Comparison of ENCODE assay signal across 24 mouse cellular contexts in genomic region chr9:66897851-66898250, GRCm38 (mm10). TPM values are rescaled to one million over a fixed set of nuclear protein-coding genes. Genes with fewer than 3 reads are reported as not detected.
DNase-seq lines count a peak whose midpoint lies in the region.
"Had no signal": no experiment of that assay in that cellular context is flagged by ENCODE, and none has a peak within 500 bp of the region (broad histone marks: within the 10 kb centered on the region; RNA-seq: fewer than 3 reads in every experiment).

No protein-coding gene starts in this region.

- H3K79me2 ChIP-seq in macrophage (ENCODE audit: inconsistent target): peaks cover 98% of the 10 kb centered on the region

- peak overlapping the region; percentile 36; the same call in 1 of the 2 replicates for H3K27ac ChIP-seq in limb, embryonic 10.5 days
- H3K27ac ChIP-seq in macrophage: peak overlapping the region; percentile 94; the same call in 1 of the 2 replicates
- H3K27ac ChIP-seq: embryonic facial prominence, embryonic 12.5 days; hindbrain, embryonic 14.5 days; layer of hippocampus, adult 2 months had no signal

- 77% methylated on average over 6 of the region's 6 CpGs for WGBS in limb, embryonic 10.5 days
- 53% methylated on average over 4 of the region's 6 CpGs for WGBS in macrophage (ENCODE audit: missing documents)

- H3K36me3 ChIP-seq in limb, embryonic 10.5 days: 0 out of 2 replicates have a peak, but pooled peaks cover 2% of the 10 kb centered on the region
- H3K36me3 ChIP-seq in macrophage (ENCODE audit: inconsistent target): peaks cover 17% of the 10 kb centered on the region
- H3K36me3 ChIP-seq: embryonic facial prominence, embryonic 12.5 days; heart, embryonic 12.5 days had no signal

- no peaks in the 10 kb centered on the region for H3K9me3 ChIP-seq in limb, embryonic 10.5 days (replicated peaks)
- H3K9me3 ChIP-seq: embryonic facial prominence, embryonic 12.5 days; heart, embryonic 12.5 days had no signal

- intact Hi-C loops in left cerebral cortex, postnatal 4 days (cut with DNase I): no loop called here

- peak; percentile 73 for DNase-seq in A20 (ENCODE audit: low read depth, low spot score)
- peak; percentile 64 for DNase-seq in T-cell, adult 2 months (ENCODE audit: low spot score)
- DNase-seq in limb, embryonic 10.5 days (ENCODE audit: low spot score): no peak
- DNase-seq in cerebellum, adult 11 months: no peak
- DNase-seq in adrenal gland, adult 18-20 months (ENCODE audit: low spot score in 2 of 2): no peak
- no peak for DNase-seq in cerebellum, postnatal 10 days
- DNase-seq in left cerebral cortex, postnatal 4 days: no peak
- DNase-seq: adrenal gland, postnatal 25 days; cerebellum, adult 18-20 months; forebrain, postnatal 0 days; heart, postnatal 14 days; kidney, adult 11 months; kidney, postnatal 10 days; layer of hippocampus, postnatal 36 days; lung, adult 18-20 months; lung, postnatal 14 days; retina, postnatal 1 day; thymus, adult 2 months had no signal

- H3K4me3 ChIP-seq in limb, embryonic 10.5 days: no peak overlapping the region
- no peak overlapping the region for H3K4me3 ChIP-seq in macrophage (ENCODE audit: inconsistent target)
- H3K4me3 ChIP-seq: embryonic facial prominence, embryonic 12.5 days; heart, embryonic 12.5 days; layer of hippocampus, adult 2 months had no signal

- peaks cover 14% of the 10 kb centered on the region for H3K4me1 ChIP-seq in limb, embryonic 10.5 days

- H3K27me3 ChIP-seq in limb, embryonic 10.5 days (ENCODE audit: low read depth, poor library complexity, severe bottlenecking): no peaks in the 10 kb centered on the region
- H3K27me3 ChIP-seq: embryonic facial prominence, embryonic 12.5 days; heart, embryonic 12.5 days; Patski had no signal

RNA-seq across cellular contexts. Expression of gene Rab8b, which starts 21.6 kb away (rescaled TPM):
- polyA plus RNA-seq in limb, embryonic 10.5 days (2016; fragmentation: Nextera tagmentation; extraction: Ambion mirVana): 14.3 and 14.9 TPM in 2 replicates
- 100 to 1,000 TPM in 24 of 26 experiments, 10 to 100 TPM in 2; 75.0 to 334 (median 129) TPM for total RNA-seq in macrophage (2018; cell fraction: chromatin; rRNA removed)
- total RNA-seq in macrophage (2018; cell fraction: cytosol; rRNA removed): 100 to 1,000 TPM; 225 to 568 (median 292) TPM
- 100 to 1,000 TPM; 152 to 371 (median 210) TPM for total RNA-seq in macrophage (2018; cell fraction: nucleus; rRNA removed)
- 189 to 289 TPM (median 212 TPM) in 3 replicates for polyA plus RNA-seq in macrophage (2018)
- total RNA-seq in adrenal gland, adult 18-20 months (2021): 10 to 100 TPM; 16.8 to 23.8 TPM
- 10 to 100 TPM; 27.5 to 30.0 TPM for total RNA-seq in left cerebral cortex, postnatal 4 days (2021)

RNA-seq across cellular contexts. Expression of gene Rps27l, which starts 48.0 kb away (rescaled TPM):
- polyA plus RNA-seq in limb, embryonic 10.5 days (2016; fragmentation: Nextera tagmentation; extraction: Ambion mirVana): 775 and 943 TPM in 2 replicates
- total RNA-seq in macrophage (2018; cell fraction: chromatin; rRNA removed): 10 to 100 TPM in 11 of 26 experiments, 1 to 10 TPM in 15; 2.9 to 55.4 (median 8.2) TPM
- total RNA-seq in macrophage (2018; cell fraction: cytosol; rRNA removed): 100 to 1,000 TPM; 179 to 384 (median 241) TPM
- 10 to 100 TPM; 10.3 to 61.2 (median 24.7) TPM for total RNA-seq in macrophage (2018; cell fraction: nucleus; rRNA removed)
- polyA plus RNA-seq in macrophage (2018): 167 to 496 TPM (median 309 TPM) in 3 replicates
- 100 to 1,000 TPM; 290 to 293 TPM for total RNA-seq in adrenal gland, adult 18-20 months (2021)
- 10 to 100 TPM; 59.1 to 67.5 TPM for total RNA-seq in left cerebral cortex, postnatal 4 days (2021)

Comparison
In these comparisons a context has a peak if more than half of its experiments do, and no peak if none do; other contexts are left out.
1. DNase-seq: peak in A20 (single experiment) and T-cell, adult 2 months (single experiment); none in limb, embryonic 10.5 days (single experiment), cerebellum, adult 11 months (single experiment), adrenal gland, adult 18-20 months (0 of 2), cerebellum, postnatal 10 days (0 of 2) and left cerebral cortex, postnatal 4 days (single experiment).
2. RNA of gene Rps27l, which starts 48.0 kb away (total RNA-seq): 290 to 293 TPM in adrenal gland, adult 18-20 months; 59.1 to 67.5 TPM in left cerebral cortex, postnatal 4 days; every median in the first group is over 4 times any median in the second.